31 mouse cellular contexts compared by ENCODE assay signal in the genomic region with DNA sequence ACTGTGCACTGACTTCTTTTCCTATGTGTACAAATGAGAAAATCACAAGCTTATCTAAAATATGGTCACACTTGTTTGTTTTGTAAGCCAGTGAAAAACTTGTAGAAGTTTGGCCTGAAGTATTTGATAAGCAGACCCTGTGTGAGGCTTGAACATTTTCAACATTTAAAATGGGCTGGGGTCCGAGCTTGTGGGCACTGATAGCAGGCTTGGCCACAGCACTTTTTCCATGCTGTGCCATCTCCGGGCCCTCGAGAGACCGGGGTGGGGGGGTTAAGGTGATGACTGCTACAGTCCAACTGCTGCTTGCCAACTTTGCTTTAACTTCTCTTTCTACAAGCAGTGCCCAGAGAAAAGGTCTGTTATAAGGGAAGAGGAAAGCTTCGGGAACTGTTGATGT.
"Had no signal": no experiment of that assay in that cellular context is flagged by ENCODE, and none has a peak within 500 bp of the region (broad histone marks: within the 10 kb centered on the region; RNA-seq: fewer than 3 reads in every experiment).

No protein-coding gene starts in this region.

- ATAC-seq: liver, embryonic 12.5 days; liver, postnatal 0 days; lung, postnatal 0 days; midbrain, embryonic 13.5 days; midbrain, embryonic 15.5 days; midbrain, embryonic 16.5 days had no signal

- H3K27ac ChIP-seq: left cerebral cortex, adult 2 months; limb, embryonic 10.5 days; limb, embryonic 12.5 days; limb, embryonic 13.5 days; limb, embryonic 15.5 days; liver, embryonic 12.5 days; liver, embryonic 13.5 days; liver, embryonic 14.5 days; liver, embryonic 15.5 days; lung, embryonic 15.5 days; macrophage; midbrain, embryonic 10.5 days; midbrain, embryonic 12.5 days; midbrain, embryonic 13.5 days; midbrain, embryonic 15.5 days; neural tube, embryonic 12.5 days had no signal

- DNase-seq: left cerebral cortex, postnatal 4 days; liver; liver, embryonic 13.5 days; liver, postnatal 0 days; lung, adult 18-20 months; lung, adult 2 months; lung, embryonic 14.5 days; lung, postnatal 10 days; lung, postnatal 14 days; lung, postnatal 36 days; lung, postnatal 4 days had no signal

- H3K4me3 ChIP-seq: left cerebral cortex, adult 2 months; limb, embryonic 10.5 days; limb, embryonic 12.5 days; limb, embryonic 13.5 days; limb, embryonic 15.5 days; liver, embryonic 12.5 days; liver, embryonic 13.5 days; liver, embryonic 15.5 days; lung, embryonic 15.5 days; megakaryocyte, embryonic 14.5 days; midbrain, embryonic 10.5 days; midbrain, embryonic 12.5 days; midbrain, embryonic 13.5 days; midbrain, embryonic 15.5 days; myocyte; neural tube, embryonic 12.5 days had no signal

- H3K9me3 ChIP-seq: limb, embryonic 10.5 days; limb, embryonic 12.5 days; limb, embryonic 13.5 days; limb, embryonic 15.5 days; liver, embryonic 12.5 days; liver, embryonic 13.5 days; liver, embryonic 15.5 days; lung, embryonic 15.5 days; megakaryocyte, embryonic 14.5 days; midbrain, embryonic 10.5 days; midbrain, embryonic 12.5 days; midbrain, embryonic 13.5 days; midbrain, embryonic 15.5 days; neural tube, embryonic 12.5 days had no signal

- H3K9ac ChIP-seq: limb, embryonic 12.5 days; limb, embryonic 13.5 days; limb, embryonic 15.5 days; liver, embryonic 12.5 days; liver, embryonic 13.5 days; liver, embryonic 14.5 days; liver, embryonic 15.5 days; liver, postnatal 0 days; lung, embryonic 14.5 days; lung, embryonic 15.5 days; midbrain, embryonic 12.5 days; midbrain, embryonic 13.5 days; midbrain, embryonic 15.5 days; neural tube, embryonic 12.5 days had no signal

- H3K4me2 ChIP-seq: limb, embryonic 12.5 days; limb, embryonic 13.5 days; limb, embryonic 15.5 days; liver, embryonic 11.5 days; liver, embryonic 12.5 days; liver, embryonic 13.5 days; liver, embryonic 15.5 days; lung, embryonic 14.5 days; lung, embryonic 15.5 days; midbrain, embryonic 12.5 days; midbrain, embryonic 13.5 days; midbrain, embryonic 15.5 days; neural tube, embryonic 12.5 days had no signal

- H3K27me3 ChIP-seq: limb, embryonic 12.5 days; limb, embryonic 13.5 days; limb, embryonic 15.5 days; liver, embryonic 12.5 days; liver, embryonic 13.5 days; liver, embryonic 15.5 days; lung, embryonic 15.5 days; megakaryocyte, embryonic 14.5 days; midbrain, embryonic 12.5 days; midbrain, embryonic 13.5 days; midbrain, embryonic 15.5 days; neural tube, embryonic 12.5 days had no signal

- H3K4me1 ChIP-seq: limb, embryonic 10.5 days; limb, embryonic 12.5 days; limb, embryonic 13.5 days; limb, embryonic 15.5 days; liver, embryonic 12.5 days; liver, embryonic 13.5 days; liver, embryonic 15.5 days; lung, embryonic 15.5 days; megakaryocyte, embryonic 14.5 days; midbrain, embryonic 10.5 days; midbrain, embryonic 12.5 days; midbrain, embryonic 13.5 days; midbrain, embryonic 15.5 days; neural tube, embryonic 12.5 days had no signal
